Mouse (Mus musculus) thymus, postnatal 0 days (tissue): ENCODE data around the gene Sult6b2. TPM values are rescaled to one million over a fixed set of nuclear protein-coding genes. Genes with fewer than 3 reads are reported as not detected.

Experiments used
- DNase-seq: peaks from one replicate; pipeline ENCODE4 v3.0.0-alpha.2; 2015; ENCODE audit warnings: low spot score
- polyA plus RNA-seq: library from polyadenylated mRNA; unstranded; fragments of >200 nt; fragmentation: Nextera tagmentation; extraction: Ambion mirVana; gene quantifications from 2 replicates; pipeline ENCODE4 v1.2.1, GENCODE M21; 2015

Gene Sult6b2
- polyA plus RNA-seq, 1 experiment from 2014 or later, result 0.14 TPM

- peak; percentile 75 for DNase-seq
Measured at GRCm38 (mm10) chr6:142779812-142780573, 24.3 kb downstream of the Sult6b2 start.

- peak; percentile 68 for DNase-seq
Measured at GRCm38 (mm10) chr6:142779045-142779811, 25.1 kb downstream of the Sult6b2 start.

- DNase-seq, result no peak
Measured at GRCm38 (mm10) chr6:142776935-142777334, 27.4 kb downstream of the Sult6b2 start.

GRCm38 (mm10) chr6:142773566-142773965, 30.7 kb downstream of the Sult6b2 start:
- no peak for DNase-seq

- no peak for DNase-seq
Measured at GRCm38 (mm10) chr6:142771643-142772042, 32.7 kb downstream of the Sult6b2 start.

- no peak for DNase-seq
Measured at GRCm38 (mm10) chr6:142769896-142770295, 34.4 kb downstream of the Sult6b2 start.

GRCm38 (mm10) chr6:142767305-142767704, 37.0 kb downstream of the Sult6b2 start:
- no peak for DNase-seq

GRCm38 (mm10) chr6:142764933-142765332, 39.4 kb downstream of the Sult6b2 start:
- DNase-seq, result no peak

GRCm38 (mm10) chr6:142759633-142760032, 44.7 kb downstream of the Sult6b2 start:
- DNase-seq, result no peak

GRCm38 (mm10) chr6:142758562-142758961, 45.7 kb downstream of the Sult6b2 start:
- no peak for DNase-seq

- DNase-seq, result no peak
Measured at GRCm38 (mm10) chr6:142757976-142758375, 46.3 kb downstream of the Sult6b2 start.

- DNase-seq, result peak; percentile 72
Measured at GRCm38 (mm10) chr6:142757334-142757965, 46.9 kb downstream of the Sult6b2 start.

GRCm38 (mm10) chr6:142756507-142757333, 47.6 kb downstream of the Sult6b2 start, which contains the start of gene Cmas:
Gene Cmas (plus strand): TSS chr6:142756686.
- DNase-seq, result peak; percentile 92

- DNase-seq, result peak; percentile 58
Measured at GRCm38 (mm10) chr6:142752331-142753246, 51.7 kb downstream of the Sult6b2 start.

GRCm38 (mm10) chr6:142751365-142751764, 52.9 kb downstream of the Sult6b2 start:
- DNase-seq, result no peak

GRCm38 (mm10) chr6:142748057-142748708, 56.1 kb downstream of the Sult6b2 start:
- DNase-seq, result no peak

GRCm38 (mm10) chr6:142747165-142747564, 57.1 kb downstream of the Sult6b2 start:
- DNase-seq, result no peak

GRCm38 (mm10) chr6:142746765-142747164, 57.5 kb downstream of the Sult6b2 start:
- no peak for DNase-seq

- DNase-seq, result no peak
Measured at GRCm38 (mm10) chr6:142745484-142745883, 58.8 kb downstream of the Sult6b2 start.
